Mouse (Mus musculus): Measurements from ENCODE around the gene Krtap5-4. TPM values are rescaled to one million over a fixed set of nuclear protein-coding genes. Genes with fewer than 3 reads are reported as not detected.
"Not testable (repeated sequence)": the region's sequence is repeated elsewhere in the genome, so short reads cannot be mapped to it uniquely, and the experiment has no call there.

The Krtap5-4 gene
- polyA plus RNA-seq, 1 experiment from 2014 or later, result not detected

DNA sequence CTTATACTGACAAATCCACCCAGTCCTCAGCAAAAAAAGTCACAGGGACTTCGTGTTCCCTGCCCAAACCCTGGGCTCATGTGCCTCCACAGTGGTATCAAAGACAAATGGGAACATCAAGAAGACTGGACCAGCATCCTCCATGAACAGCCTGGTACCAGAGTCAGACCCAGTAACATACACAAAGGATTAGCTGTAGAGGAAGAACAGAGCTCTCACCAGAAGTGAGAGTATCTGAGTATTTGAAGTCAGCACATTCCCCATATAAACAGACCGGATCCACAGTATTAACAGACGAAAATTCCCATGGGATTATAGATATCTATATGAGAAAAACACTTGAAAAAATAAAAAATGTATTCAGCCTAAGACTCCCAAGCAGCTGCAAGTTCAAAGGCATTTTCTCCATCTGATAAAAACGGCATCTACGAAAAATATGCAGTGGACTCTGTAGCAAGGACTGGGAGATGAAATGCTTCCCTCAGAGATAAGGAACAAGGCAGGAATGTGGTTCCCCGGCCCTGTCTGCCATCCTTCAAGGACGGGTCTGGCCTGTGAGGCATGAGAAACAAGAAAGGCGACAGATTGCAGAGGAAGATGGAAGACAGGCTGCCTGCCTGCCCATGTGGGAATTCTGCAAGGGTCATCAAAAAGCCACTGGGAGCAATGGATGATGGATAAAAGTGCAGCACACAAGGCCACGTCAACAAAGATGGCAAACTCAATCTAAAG, 23.5 kb downstream of the Krtap5-4 start:
- no peak overlapping the region for H3K27ac ChIP-seq
- no peak for ATAC-seq (ENCODE audit: low FRiP score)

GRCm38 (mm10) chr7:142328507-142328906, 25.2 kb downstream of the Krtap5-4 start:
- Histone ChIP-seq H3K27me3 (peaks cover 3% of the 10 kb centered on the region; the same call in 1 of the 2 replicates), H3K4me2 (no peak overlapping the region), H3K9ac (no peak overlapping the region), H3K4me1 (no peaks in the 10 kb centered on the region), H3K4me3 (replicated peaks) (no peak overlapping the region), H3K27ac (no peak overlapping the region), H3K36me3 (replicated peaks) (no peaks in the 10 kb centered on the region), H3K9me3 (no peaks in the 10 kb centered on the region)
- 58% methylated on average over 3 of the region's 3 CpGs for WGBS
- no peak for ATAC-seq (ENCODE audit: low FRiP score)

More for the DNA sequence above, 23.5 kb downstream of the Krtap5-4 start:
- H3K9ac ChIP-seq, result no peak overlapping the region
- H3K36me3 ChIP-seq (replicated peaks), result no peaks in the 10 kb centered on the region
- no peak overlapping the region for H3K4me2 ChIP-seq
- H3K27me3 ChIP-seq, result no peaks in the 10 kb centered on the region
- 77% methylated on average over 9 of the region's 9 CpGs for WGBS
- H3K9me3 ChIP-seq, result no peaks in the 10 kb centered on the region
- no peaks in the 10 kb centered on the region for H3K4me1 ChIP-seq
- no peak overlapping the region for H3K4me3 ChIP-seq (replicated peaks)

DNA sequence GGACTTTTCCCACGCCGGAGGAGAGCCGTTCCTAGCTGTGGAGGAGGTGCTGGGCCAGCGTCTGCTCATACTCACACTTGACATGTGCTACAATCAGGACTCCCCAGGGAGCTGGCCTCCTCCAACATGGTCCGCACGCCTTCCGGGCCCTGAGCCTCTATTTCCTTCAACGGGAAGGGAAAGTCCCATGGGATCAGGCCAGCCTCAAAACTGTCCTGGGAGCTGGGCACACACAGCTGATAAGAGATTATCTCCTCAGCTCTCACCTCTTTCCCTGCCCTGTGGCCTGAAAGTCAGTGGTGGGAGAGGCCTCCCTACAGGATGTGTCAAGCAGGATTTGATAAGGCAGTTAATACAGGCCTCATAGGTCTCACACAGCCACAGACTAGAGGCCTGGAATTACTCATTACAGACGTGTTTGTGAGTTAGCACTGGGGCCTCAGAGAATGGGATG, 26.9 kb downstream of the Krtap5-4 start:
- Histone ChIP-seq H3K27me3 (peaks cover 4% of the 10 kb centered on the region; the same call in 1 of the 2 replicates), H3K36me3 (replicated peaks) (no peaks in the 10 kb centered on the region), H3K9ac (no peak overlapping the region), H3K9me3 (no peaks in the 10 kb centered on the region), H3K4me1 (no peaks in the 10 kb centered on the region), H3K27ac (no peak overlapping the region), H3K4me3 (replicated peaks) (no peak overlapping the region), H3K4me2 (no peak overlapping the region)
- no peak for ATAC-seq (ENCODE audit: low FRiP score)
- 80% methylated on average over 9 of the region's 9 CpGs for WGBS

GRCm38 (mm10) chr7:142331281-142331680, 27.9 kb downstream of the Krtap5-4 start:
- Histone ChIP-seq H3K4me2 (no peak overlapping the region), H3K27me3 (peaks cover 7% of the 10 kb centered on the region), H3K4me3 (replicated peaks) (no peak overlapping the region), H3K4me1 (no peaks in the 10 kb centered on the region), H3K27ac (no peak overlapping the region), H3K9ac (no peak overlapping the region), H3K9me3 (no peaks in the 10 kb centered on the region), H3K36me3 (replicated peaks) (no peaks in the 10 kb centered on the region)
- ATAC-seq (ENCODE audit: low FRiP score), result no peak
- WGBS, result 84% methylated on average over 4 of the region's 4 CpGs

DNA sequence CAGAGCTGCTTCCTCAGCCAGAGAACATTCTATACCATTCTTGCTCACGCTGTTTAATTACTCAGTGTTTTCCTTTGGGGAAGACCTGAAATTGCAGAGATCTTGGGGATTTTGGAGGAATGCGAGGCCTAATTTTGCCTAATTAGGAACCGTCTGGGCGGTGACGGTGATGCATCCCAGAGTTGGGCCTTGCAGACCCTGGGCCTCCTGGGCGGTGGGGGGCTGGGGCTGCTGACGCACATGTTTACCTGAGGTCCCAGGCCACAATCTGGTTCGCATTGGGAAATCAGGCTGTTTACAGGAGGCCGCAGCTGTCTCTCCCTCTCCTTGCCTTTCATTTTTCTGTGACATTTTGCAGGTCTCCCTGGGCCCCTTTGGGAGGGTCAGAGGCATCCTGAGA, 29.4 kb downstream of the Krtap5-4 start:
- not testable (repeated sequence) for H3K27ac ChIP-seq; H3K36me3 ChIP-seq (replicated peaks); H3K9ac ChIP-seq; H3K4me2 ChIP-seq; H3K9me3 ChIP-seq; H3K4me3 ChIP-seq (replicated peaks); H3K4me1 ChIP-seq; H3K27me3 ChIP-seq; ATAC-seq (ENCODE audit: low FRiP score)
- WGBS, result 66% methylated on average over 5 of the region's 9 CpGs

DNA sequence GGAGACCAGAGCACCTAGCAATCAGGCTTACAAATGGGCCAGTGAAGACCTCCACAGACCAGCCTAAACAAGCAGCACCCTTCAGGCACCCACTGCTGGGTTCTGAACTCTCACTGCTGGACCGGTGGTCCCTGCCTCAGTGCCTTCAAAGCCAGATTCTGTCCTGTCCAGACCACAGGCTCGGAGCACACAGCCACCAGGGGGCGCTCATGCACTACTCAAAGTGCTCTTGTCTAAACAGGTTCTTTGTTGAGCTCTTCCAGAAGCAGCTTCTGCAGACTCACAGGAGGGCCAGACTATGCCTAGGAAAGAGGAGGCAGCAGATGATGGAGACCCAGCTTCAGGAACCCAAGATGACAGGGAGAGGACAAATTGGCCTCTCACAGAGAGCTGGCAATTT, 30.9 kb downstream of the Krtap5-4 start:
- ATAC-seq (ENCODE audit: low FRiP score), result peak; percentile 85
- no peak overlapping the region for H3K27ac ChIP-seq
- 2% methylated on average over 3 of the region's 3 CpGs for WGBS
- H3K4me2 ChIP-seq, result no peak overlapping the region
- H3K4me3 ChIP-seq (replicated peaks), result no peak overlapping the region
- no peak overlapping the region for H3K9ac ChIP-seq
- H3K36me3 ChIP-seq (replicated peaks), result no peaks in the 10 kb centered on the region
- H3K9me3 ChIP-seq, result no peaks in the 10 kb centered on the region
- H3K4me1 ChIP-seq, result no peaks in the 10 kb centered on the region
- peaks cover 8% of the 10 kb centered on the region for H3K27me3 ChIP-seq

- 84% methylated on average over 8 of the region's 8 CpGs for WGBS
- no peak for ATAC-seq (ENCODE audit: low FRiP score)
Observed at GRCm38 (mm10) chr7:142335151-142335550, 31.8 kb downstream of the Krtap5-4 start.

GRCm38 (mm10) chr7:142340269-142340970, 37.1 kb downstream of the Krtap5-4 start:
- peaks cover 3% of the 10 kb centered on the region; the same call in 1 of the 2 replicates for H3K4me1 ChIP-seq
- no peak overlapping the region for H3K4me3 ChIP-seq (replicated peaks)
- no peak overlapping the region for H3K27ac ChIP-seq
- no peak overlapping the region for H3K4me2 ChIP-seq
- peaks cover 3% of the 10 kb centered on the region; the same call in 1 of the 2 replicates for H3K27me3 ChIP-seq
- 56% methylated on average over 10 of the region's 10 CpGs for WGBS
- no peaks in the 10 kb centered on the region for H3K9me3 ChIP-seq
- no peak overlapping the region; the same call in 1 of the 2 replicates for H3K9ac ChIP-seq
- no peaks in the 10 kb centered on the region for H3K36me3 ChIP-seq (replicated peaks)
- ATAC-seq (ENCODE audit: low FRiP score), result no peak

More at GRCm38 (mm10) chr7:142335151-142335550, 31.8 kb downstream of the Krtap5-4 start:
- H3K27me3 ChIP-seq, result peaks cover 8% of the 10 kb centered on the region
- no peak overlapping the region for H3K27ac ChIP-seq
- no peaks in the 10 kb centered on the region for H3K4me1 ChIP-seq
- no peaks in the 10 kb centered on the region for H3K9me3 ChIP-seq
- no peak overlapping the region for H3K9ac ChIP-seq
- H3K4me3 ChIP-seq (replicated peaks), result no peak overlapping the region
- no peak overlapping the region for H3K4me2 ChIP-seq
- no peaks in the 10 kb centered on the region for H3K36me3 ChIP-seq (replicated peaks)

DNA sequence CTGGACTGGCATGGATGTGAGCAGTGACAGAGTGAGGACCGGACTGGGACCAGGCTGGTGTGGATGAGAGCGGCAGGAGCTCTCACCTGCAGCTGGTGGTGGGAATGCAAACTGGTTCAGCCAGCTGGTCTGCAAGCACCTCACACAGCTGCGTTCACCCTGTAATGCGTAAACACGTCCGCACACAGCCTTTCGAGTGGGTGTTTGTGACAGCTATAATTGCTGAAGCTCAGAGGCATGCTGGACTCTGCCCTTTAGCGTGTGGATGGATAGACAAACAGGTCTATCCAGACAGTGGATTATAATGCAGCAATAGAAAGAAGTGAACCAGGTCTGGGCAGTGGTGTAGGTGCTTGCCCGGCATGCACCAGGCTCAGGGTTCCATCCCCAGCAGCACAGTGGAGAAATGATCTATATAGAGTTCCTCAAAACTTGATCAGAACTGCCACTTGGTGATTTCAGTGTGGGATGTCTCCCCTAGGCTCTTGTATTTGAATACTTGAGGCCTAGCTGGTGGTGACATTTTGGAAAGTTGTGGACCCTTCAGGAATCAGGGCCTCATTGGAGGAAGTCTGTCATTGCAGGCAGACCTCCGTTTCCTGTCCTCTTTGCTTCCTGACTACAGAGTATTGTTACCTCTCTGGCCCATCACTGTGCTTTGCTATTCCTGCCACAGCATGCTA, 38.4 kb downstream of the Krtap5-4 start:
- Histone ChIP-seq H3K4me2 (no peak overlapping the region), H3K9ac (no peak overlapping the region), H3K9me3 (no peaks in the 10 kb centered on the region), H3K4me3 (replicated peaks) (no peak overlapping the region), H3K27ac (no peak overlapping the region), H3K36me3 (replicated peaks) (no peaks in the 10 kb centered on the region), H3K27me3 (no peaks in the 10 kb centered on the region), H3K4me1 (peaks cover 3% of the 10 kb centered on the region; the same call in 1 of the 2 replicates)
- WGBS, result 79% methylated on average over 10 of the region's 10 CpGs
- ATAC-seq (ENCODE audit: low FRiP score), result no peak

GRCm38 (mm10) chr7:142342247-142342640, 38.9 kb downstream of the Krtap5-4 start:
- WGBS, result 80% methylated on average over 3 of the region's 3 CpGs
- no peaks in the 10 kb centered on the region for H3K27me3 ChIP-seq
- no peak overlapping the region for H3K27ac ChIP-seq
- H3K9me3 ChIP-seq, result no peaks in the 10 kb centered on the region
- no peak overlapping the region for H3K9ac ChIP-seq
- no peaks in the 10 kb centered on the region for H3K36me3 ChIP-seq (replicated peaks)
- ATAC-seq (ENCODE audit: low FRiP score), result no peak
- no peak overlapping the region for H3K4me2 ChIP-seq
- peaks cover 3% of the 10 kb centered on the region; the same call in 1 of the 2 replicates for H3K4me1 ChIP-seq
- no peak overlapping the region for H3K4me3 ChIP-seq (replicated peaks)

GRCm38 (mm10) chr7:142347542-142347941, 44.2 kb downstream of the Krtap5-4 start:
- H3K9ac ChIP-seq, result no peak overlapping the region
- H3K36me3 ChIP-seq (replicated peaks), result no peaks in the 10 kb centered on the region
- WGBS, result 88% methylated on average over 4 of the region's 4 CpGs
- H3K4me2 ChIP-seq, result no peak overlapping the region
- H3K27me3 ChIP-seq, result no peaks in the 10 kb centered on the region
- H3K4me1 ChIP-seq, result peaks cover 13% of the 10 kb centered on the region
- H3K9me3 ChIP-seq, result no peaks in the 10 kb centered on the region
- H3K27ac ChIP-seq, result no peak overlapping the region
- no peak for ATAC-seq (ENCODE audit: low FRiP score)
- no peak overlapping the region for H3K4me3 ChIP-seq (replicated peaks)

DNA sequence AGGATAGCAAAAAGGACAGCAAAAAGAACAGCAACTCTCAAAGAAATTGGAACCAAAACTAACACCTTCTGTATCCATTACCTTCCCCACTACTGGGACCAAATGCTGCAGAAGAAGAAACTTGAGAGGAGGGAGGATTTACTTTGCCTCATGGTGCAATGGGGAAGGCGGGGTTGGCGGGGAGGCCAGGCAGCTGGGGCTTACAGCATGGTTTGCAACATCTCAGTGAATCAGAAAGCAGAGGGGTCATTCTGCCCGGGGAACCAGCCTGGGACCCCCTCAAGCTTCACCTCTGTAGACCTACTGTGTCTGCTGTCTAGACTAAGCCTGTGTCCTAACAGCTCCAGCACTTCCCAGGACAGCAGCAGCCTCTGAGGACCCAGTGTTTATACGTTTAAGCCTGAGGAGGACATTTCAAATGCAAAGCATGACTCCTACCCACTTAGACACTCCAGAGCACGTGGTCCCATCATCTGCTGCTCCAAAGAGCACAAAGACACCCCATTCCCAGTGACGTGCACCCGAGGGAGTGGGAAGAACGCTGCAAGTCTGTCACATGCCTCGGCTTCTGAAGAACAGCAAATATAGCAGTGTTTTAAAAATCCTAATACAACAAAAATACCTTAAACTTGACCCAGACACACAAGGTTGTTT, 46.1 kb downstream of the Krtap5-4 start:
- Histone ChIP-seq H3K4me1 (peaks cover 13% of the 10 kb centered on the region), H3K27ac (peak overlapping the region; percentile 53; the same call in 1 of the 2 replicates), H3K27me3 (no peaks in the 10 kb centered on the region), H3K4me3 (replicated peaks) (no peak overlapping the region), H3K36me3 (replicated peaks) (no peaks in the 10 kb centered on the region), H3K9me3 (no peaks in the 10 kb centered on the region), H3K9ac (no peak overlapping the region), H3K4me2 (no peak overlapping the region)
- ATAC-seq (ENCODE audit: low FRiP score), result peak; percentile 85
- 32% methylated on average over 9 of the region's 9 CpGs for WGBS
